ENCODE assay signal across 8 mouse cellular contexts in the genomic region with DNA sequence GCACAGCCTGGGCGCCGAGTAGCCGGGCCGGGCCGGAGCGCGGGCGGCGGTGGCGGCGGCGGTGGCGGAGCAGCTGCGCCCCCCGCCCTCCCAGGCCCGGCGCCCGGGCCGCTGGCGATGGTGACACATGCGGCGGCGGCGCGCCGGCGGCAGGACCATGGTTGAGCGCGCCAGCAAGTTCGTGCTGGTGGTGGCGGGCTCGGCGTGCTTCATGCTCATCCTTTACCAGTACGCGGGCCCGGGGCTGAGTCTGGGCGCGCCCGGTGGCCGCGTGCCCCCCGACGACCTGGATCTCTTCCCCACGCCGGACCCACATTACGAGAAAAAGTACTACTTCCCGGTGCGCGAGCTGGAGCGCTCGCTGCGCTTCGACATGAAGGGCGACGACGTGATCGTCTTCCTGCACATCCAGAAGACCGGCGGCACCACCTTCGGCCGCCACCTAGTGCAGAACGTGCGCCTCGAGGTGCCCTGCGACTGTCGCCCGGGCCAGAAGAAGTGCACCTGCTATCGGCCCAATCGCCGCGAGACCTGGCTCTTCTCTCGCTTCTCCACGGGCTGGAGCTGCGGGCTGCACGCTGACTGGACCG. TPM values are rescaled to one million over a fixed set of nuclear protein-coding genes. Genes with fewer than 3 reads are reported as not detected.
DNase-seq lines count a peak whose midpoint lies in the region; ATAC-seq lines count a peak whose summit lies in the region.

No protein-coding gene starts in this region.

- no peaks in the 10 kb centered on the region for H3K9me3 ChIP-seq in heart, embryonic 14.5 days (ENCODE audit: control insufficient read depth, low read length)

- WGBS in heart, embryonic 14.5 days: under 1% methylated on average over 59 of the region's 76 CpGs

- no peaks in the 10 kb centered on the region for H3K27me3 ChIP-seq in heart, embryonic 14.5 days (ENCODE audit: control insufficient read depth, insufficient read depth, low read length)

- DNase-seq in 416B (ENCODE audit: low read depth): peak; percentile 53
- peak; percentile 48 for DNase-seq in ES-CJ7 (ENCODE audit: low read depth, low spot score)
- DNase-seq in cerebellum, postnatal 36 days: peak; percentile 54 to 59
- peak; percentile 46 to 75 for DNase-seq in kidney, postnatal 25 days
- DNase-seq in lung, postnatal 36 days: peak; percentile 52
- peak; percentile 57 for DNase-seq in right cerebral cortex, postnatal 14 days
- DNase-seq in ovary, postnatal 14 days (ENCODE audit: low spot score): no peak

- H3K9ac ChIP-seq in heart, embryonic 14.5 days (ENCODE audit: low read length): peak overlapping the region; percentile 91

- H3K4me3 ChIP-seq in heart, embryonic 14.5 days (ENCODE audit: control insufficient read depth in 1 of 2, insufficient read depth in 1 of 2, low read depth in 1 of 2, low read length in 2 of 2): peak overlapping the region; percentile 87 to 91

- peak overlapping the region; percentile 99 for H3K4me2 ChIP-seq in heart, embryonic 14.5 days (ENCODE audit: low read length)

- H3K36me3 ChIP-seq in heart, embryonic 14.5 days (ENCODE audit: control insufficient read depth, insufficient read depth, low read length): peaks cover 8% of the 10 kb centered on the region

- peaks cover 40 to 68% of the 10 kb centered on the region in 2 experiments for H3K4me1 ChIP-seq in heart, embryonic 14.5 days (ENCODE audit: control insufficient read depth in 2 of 2, insufficient read depth in 2 of 2, low read length in 2 of 2)

- peak overlapping the region in 1 of 2 experiments; percentile 75; a peak in 2 of 4 replicates for H3K27ac ChIP-seq in heart, embryonic 14.5 days (replicated peaks in 1 of 2; ENCODE audit: control insufficient read depth in 1 of 2, insufficient read depth in 1 of 2, low read depth in 2 of 2, low read length in 2 of 2)

- ATAC-seq in heart, embryonic 14.5 days (ENCODE audit: insufficient number of reproducible peaks, insufficient read depth, low FRiP score, low read depth): peak; percentile 18

RNA-seq across cellular contexts. Expression of gene Hs6st1, which starts 0.4 kb away (rescaled TPM):
- 11.0 and 15.5 TPM in 2 replicates for polyA plus RNA-seq in heart, embryonic 14.5 days (2014; fragmentation: Nextera tagmentation; extraction: Ambion mirVana)
